Mouse (Mus musculus) liver, embryonic 12.5 days (tissue): ENCODE measurements at regions not wholly inside any gene's neighbourhood (a gene's known extent, or its start where the extent isn't known, plus 50 kb on each side); places are given as distances from the start of the nearest gene placed in this dataset.

ENCODE experiments used
- ATAC-seq: fragments of 200-750 bp; cut with Nextera tagmentation; 2 replicates; pipeline ENCODE4 v1.8.0; 2017; ENCODE audit warnings: moderate number of reproducible peaks, mild to moderate bottlenecking, moderate library complexity
- H3K27ac ChIP-seq: fragments of 300-500 bp; sonication (generic); 2 replicates; pipeline ENCODE4 v1.5.1; 2016; ENCODE audit warnings: mild to moderate bottlenecking
- H3K27me3 ChIP-seq: fragments of 300-500 bp; sonication (generic); replicated peaks from 2 replicates; pipeline ENCODE4 v1.6.1; 2016; ENCODE audit warnings: mild to moderate bottlenecking, moderate library complexity
- H3K36me3 ChIP-seq: fragments of 300-500 bp; sonication (generic); 2 replicates; pipeline ENCODE4 v1.6.1; 2016; ENCODE audit warnings: mild to moderate bottlenecking, moderate library complexity
- H3K4me1 ChIP-seq: fragments of 300-500 bp; sonication (generic); 2 replicates; pipeline ENCODE4 v1.6.1; 2016
- H3K4me2 ChIP-seq: fragments of 300-500 bp; sonication (generic); 2 replicates; pipeline ENCODE4 v1.6.1; 2016; ENCODE audit warnings: mild to moderate bottlenecking, moderate library complexity
- H3K4me3 ChIP-seq: fragments of 300-500 bp; sonication (generic); 2 replicates; pipeline ENCODE4 v1.5.1; 2016; ENCODE audit warnings: mild to moderate bottlenecking, moderate library complexity
- H3K9ac ChIP-seq: fragments of 300-500 bp; sonication (generic); 2 replicates; pipeline ENCODE4 v1.6.1; 2016; ENCODE audit warnings: mild to moderate bottlenecking, moderate library complexity
- H3K9me3 ChIP-seq: fragments of 300-500 bp; sonication (generic); replicated peaks from 2 replicates; pipeline ENCODE4 v1.6.1; 2016; ENCODE audit warnings: mild to moderate bottlenecking, moderate library complexity
- WGBS: fragments of 180-500 bp; shearing (Covaris S2); methylation state at CpG from one replicate; pipeline ENCODE4 v1.1.7; 2016; ENCODE audit not compliant: insufficient replicate concordance; 5-methylcytosine and 5-hydroxymethylcytosine counted together

GRCm38 (mm10) chr2:50568777-50569501, 272.3 kb upstream of the Mmadhc start:
- Histone ChIP-seq H3K9me3 (no peaks in the 10 kb centered on the region), H3K9ac (no peak overlapping the region), H3K36me3 (no peaks in the 10 kb centered on the region), H3K4me3 (no peak overlapping the region), H3K27ac (no peak overlapping the region), H3K27me3 (no peaks in the 10 kb centered on the region), H3K4me2 (no peak overlapping the region), H3K4me1 (no peaks in the 10 kb centered on the region)
- ATAC-seq, result no peak
- WGBS, result 65% methylated on average over 8 of the region's 8 CpGs

- no peaks in the 10 kb centered on the region for H3K4me1 ChIP-seq
- no peak overlapping the region for H3K4me2 ChIP-seq
- no peak overlapping the region for H3K4me3 ChIP-seq
- no peak for ATAC-seq
- H3K9me3 ChIP-seq, result no peaks in the 10 kb centered on the region
- no peaks in the 10 kb centered on the region for H3K36me3 ChIP-seq
- no peaks in the 10 kb centered on the region for H3K27me3 ChIP-seq
- H3K9ac ChIP-seq, result no peak overlapping the region
- no peak overlapping the region for H3K27ac ChIP-seq
- WGBS, result 48% methylated on average over 1 of the region's 1 CpGs
These were observed 270.9 kb upstream of the Mmadhc start for GRCm38 (mm10) chr2:50567542-50567941.

GRCm38 (mm10) chr2:50554031-50554430, 257.4 kb upstream of the Mmadhc start:
- Histone ChIP-seq H3K9me3 (no peaks in the 10 kb centered on the region), H3K9ac (no peak overlapping the region), H3K36me3 (no peaks in the 10 kb centered on the region), H3K4me3 (no peak overlapping the region), H3K4me1 (no peaks in the 10 kb centered on the region), H3K27me3 (no peaks in the 10 kb centered on the region), H3K4me2 (no peak overlapping the region), H3K27ac (no peak overlapping the region)
- ATAC-seq, result no peak

- no peak overlapping the region for H3K9ac ChIP-seq
- 77% methylated on average over 2 of the region's 2 CpGs for WGBS
- ATAC-seq, result no peak
- no peaks in the 10 kb centered on the region for H3K36me3 ChIP-seq
- H3K27me3 ChIP-seq, result no peaks in the 10 kb centered on the region
- no peak overlapping the region for H3K27ac ChIP-seq
- H3K9me3 ChIP-seq, result no peaks in the 10 kb centered on the region
- H3K4me3 ChIP-seq, result no peak overlapping the region
- no peaks in the 10 kb centered on the region for H3K4me1 ChIP-seq
- H3K4me2 ChIP-seq, result no peak overlapping the region
These were observed 255.8 kb upstream of the Mmadhc start for GRCm38 (mm10) chr2:50552437-50552836.

- Histone ChIP-seq H3K4me2 (no peak overlapping the region), H3K36me3 (no peaks in the 10 kb centered on the region), H3K9me3 (no peaks in the 10 kb centered on the region), H3K4me1 (no peaks in the 10 kb centered on the region), H3K27me3 (no peaks in the 10 kb centered on the region), H3K9ac (no peak overlapping the region), H3K4me3 (no peak overlapping the region), H3K27ac (no peak overlapping the region)
- ATAC-seq, result no peak
- WGBS, result 59% methylated on average over 8 of the region's 8 CpGs
These were observed 253.3 kb upstream of the Mmadhc start for GRCm38 (mm10) chr2:50549871-50550270.

- 66% methylated on average over 2 of the region's 2 CpGs for WGBS
- Histone ChIP-seq H3K27ac (no peak overlapping the region), H3K4me1 (no peaks in the 10 kb centered on the region), H3K36me3 (no peaks in the 10 kb centered on the region), H3K27me3 (no peaks in the 10 kb centered on the region), H3K9me3 (no peaks in the 10 kb centered on the region), H3K9ac (no peak overlapping the region), H3K4me2 (no peak overlapping the region), H3K4me3 (no peak overlapping the region)
- ATAC-seq, result no peak
These were observed 243.3 kb upstream of the Mmadhc start for GRCm38 (mm10) chr2:50539741-50540441.

GRCm38 (mm10) chr2:50538068-50538467, 241.5 kb upstream of the Mmadhc start:
- Histone ChIP-seq H3K4me1 (no peaks in the 10 kb centered on the region), H3K9me3 (no peaks in the 10 kb centered on the region), H3K27ac (no peak overlapping the region), H3K4me3 (no peak overlapping the region), H3K4me2 (no peak overlapping the region), H3K9ac (no peak overlapping the region), H3K27me3 (no peaks in the 10 kb centered on the region), H3K36me3 (no peaks in the 10 kb centered on the region)
- 65% methylated on average over 5 of the region's 5 CpGs for WGBS
- no peak for ATAC-seq

GRCm38 (mm10) chr2:50535085-50535878, 238.7 kb upstream of the Mmadhc start:
- Histone ChIP-seq H3K9me3 (no peaks in the 10 kb centered on the region), H3K27ac (no peak overlapping the region), H3K9ac (no peak overlapping the region), H3K4me2 (no peak overlapping the region), H3K27me3 (no peaks in the 10 kb centered on the region), H3K4me3 (no peak overlapping the region), H3K36me3 (no peaks in the 10 kb centered on the region), H3K4me1 (no peaks in the 10 kb centered on the region)
- WGBS, result 52% methylated on average over 4 of the region's 4 CpGs
- no peak for ATAC-seq

- no peak overlapping the region for H3K4me2 ChIP-seq
- 78% methylated on average over 2 of the region's 2 CpGs for WGBS
- no peaks in the 10 kb centered on the region for H3K4me1 ChIP-seq
- no peak overlapping the region for H3K4me3 ChIP-seq
- no peaks in the 10 kb centered on the region for H3K9me3 ChIP-seq
- H3K9ac ChIP-seq, result no peak overlapping the region
- ATAC-seq, result no peak
- H3K36me3 ChIP-seq, result no peaks in the 10 kb centered on the region
- H3K27me3 ChIP-seq, result no peaks in the 10 kb centered on the region
- H3K27ac ChIP-seq, result no peak overlapping the region
These were observed 237.1 kb upstream of the Mmadhc start for GRCm38 (mm10) chr2:50533702-50534101.

GRCm38 (mm10) chr2:50527425-50527824, 230.8 kb upstream of the Mmadhc start:
- Histone ChIP-seq H3K36me3 (no peaks in the 10 kb centered on the region), H3K27me3 (no peaks in the 10 kb centered on the region), H3K27ac (no peak overlapping the region), H3K4me2 (no peak overlapping the region), H3K4me3 (no peak overlapping the region), H3K4me1 (no peaks in the 10 kb centered on the region), H3K9me3 (no peaks in the 10 kb centered on the region), H3K9ac (no peak overlapping the region)
- ATAC-seq, result no peak

GRCm38 (mm10) chr2:50524838-50525615, 228.4 kb upstream of the Mmadhc start:
- no peak overlapping the region for H3K4me2 ChIP-seq
- H3K4me1 ChIP-seq, result no peaks in the 10 kb centered on the region
- H3K27me3 ChIP-seq, result no peaks in the 10 kb centered on the region
- no peak overlapping the region for H3K9ac ChIP-seq
- no peaks in the 10 kb centered on the region for H3K9me3 ChIP-seq
- H3K4me3 ChIP-seq, result no peak overlapping the region
- ATAC-seq, result no peak
- no peaks in the 10 kb centered on the region for H3K36me3 ChIP-seq
- WGBS, result 65% methylated on average over 10 of the region's 10 CpGs
- no peak overlapping the region for H3K27ac ChIP-seq

- Histone ChIP-seq H3K4me3 (no peak overlapping the region), H3K4me2 (no peak overlapping the region)
These were observed 223.6 kb upstream of the Mmadhc start for GRCm38 (mm10) chr2:50520169-50520568.

More at GRCm38 (mm10) chr2:50520169-50520568, 223.6 kb upstream of the Mmadhc start:
- H3K9me3 ChIP-seq, result no peaks in the 10 kb centered on the region
- H3K27ac ChIP-seq, result no peak overlapping the region
- 44% methylated on average over 8 of the region's 8 CpGs for WGBS
- H3K36me3 ChIP-seq, result no peaks in the 10 kb centered on the region
- H3K9ac ChIP-seq, result no peak overlapping the region
- ATAC-seq, result no peak
- H3K27me3 ChIP-seq, result no peaks in the 10 kb centered on the region
- no peaks in the 10 kb centered on the region for H3K4me1 ChIP-seq
